Mouse (Mus musculus) CH12.LX (cell line): ENCODE results near the gene Bace1. TPM values are rescaled to one million over a fixed set of nuclear protein-coding genes. Genes with fewer than 3 reads are reported as not detected.

Source experiments
- DNase-seq: peaks from one replicate; pipeline ENCODE4 v3.0.0-alpha.2; 2013; ENCODE audit errors: extremely low read depth
- H3K27ac ChIP-seq: 2 replicates; pipeline ENCODE4 v1.5.1; 2012; ENCODE audit warnings: low read depth, mild to moderate bottlenecking, control low read depth, moderate library complexity; ENCODE audit not compliant: insufficient read depth
- H3K27me3 ChIP-seq: replicated peaks from 2 replicates; pipeline ENCODE3; 2012; ENCODE audit warnings: inconsistent platforms
- H3K36me3 ChIP-seq, 2 experiments: replicated peaks in 1 of 2; 2 replicates each; pipeline versions ENCODE3 to v1.6.1; 2012; ENCODE audit warnings: inconsistent platforms in 1 of 2, low read length in 1 of 2, mild to moderate bottlenecking in 1 of 2, mixed read lengths in 1 of 2, moderate library complexity in 1 of 2; ENCODE audit not compliant: control insufficient read depth in 1 of 2, insufficient read depth in 1 of 2
- H3K4me1 ChIP-seq, 2 experiments: 2 replicates each; pipeline ENCODE4 v1.6.1; 2012; ENCODE audit warnings: inconsistent platforms in 1 of 2, moderate library complexity in 1 of 2; ENCODE audit not compliant: insufficient read depth in 2 of 2, control insufficient read depth in 1 of 2
- H3K4me2 ChIP-seq: 2 replicates; pipeline ENCODE4 v1.6.1; 2012; ENCODE audit warnings: low read depth, mild to moderate bottlenecking, control low read depth; ENCODE audit not compliant: poor library complexity, insufficient read depth, severe bottlenecking
- H3K4me3 ChIP-seq, 3 experiments: fragments of 150-350 bp in 1 of 3; sonication (generic) in 1 of 3; replicated peaks in 1 of 3; 2 replicates each; pipeline versions ENCODE3 to v1.5.1; 2011 to 2012; ENCODE audit warnings: low read depth in 2 of 3, low read length in 2 of 3, mild to moderate bottlenecking in 2 of 3, moderate library complexity in 2 of 3, control low read depth in 1 of 3, improper control_type of control experiment in 1 of 3, inconsistent platforms in 1 of 3, mixed read lengths in 1 of 3; ENCODE audit not compliant: poor library complexity in 1 of 3
- H3K79me2 ChIP-seq: replicated peaks from 2 replicates; pipeline ENCODE4 v1.6.1; 2012; ENCODE audit warnings: mild to moderate bottlenecking, moderate library complexity; ENCODE audit not compliant: control insufficient read depth, poor library complexity, insufficient read depth, severe bottlenecking; ENCODE audit errors: extremely low read depth
- H3K9ac ChIP-seq: 2 replicates; pipeline ENCODE4 v1.6.1; 2012; ENCODE audit warnings: low read depth, mild to moderate bottlenecking, control low read depth, moderate library complexity; ENCODE audit not compliant: insufficient read depth
- H3K9me3 ChIP-seq: replicated peaks from 2 replicates; pipeline ENCODE3; 2012; ENCODE audit warnings: low read length, inconsistent platforms, mixed read lengths
- GABPA ChIP-seq: IDR thresholded peaks from 2 replicates; pipeline ENCODE4 v1.6.1; 2012; ENCODE audit warnings: low read depth, low read length, improper control_type of control experiment, inconsistent platforms; ENCODE audit not compliant: insufficient replicate concordance
- MAFK ChIP-seq: IDR thresholded peaks from 2 replicates; pipeline ENCODE4 v1.6.1; 2011; ENCODE audit warnings: low read length, improper control_type of control experiment; ENCODE audit not compliant: insufficient replicate concordance
- MAX ChIP-seq: IDR thresholded peaks from 2 replicates; pipeline ENCODE4 v1.6.1; 2011; ENCODE audit warnings: low read length, improper control_type of control experiment
- MAZ ChIP-seq: IDR thresholded peaks from 2 replicates; pipeline ENCODE4 v1.6.1; 2012; ENCODE audit warnings: low read depth, mild to moderate bottlenecking, inconsistent platforms, low read length, improper control_type of control experiment, moderate library complexity
- MYC ChIP-seq: IDR thresholded peaks from 2 replicates; pipeline ENCODE4 v1.6.1; 2011; ENCODE audit warnings: low read depth, mild to moderate bottlenecking, improper control_type of control experiment, low read length
- NRF1 ChIP-seq: IDR thresholded peaks from 2 replicates; pipeline ENCODE4 v1.6.1; 2014; ENCODE audit warnings: low read depth, mild to moderate bottlenecking, inconsistent platforms, low read length, improper control_type of control experiment, moderate library complexity
- RAD21 ChIP-seq: IDR thresholded peaks from 2 replicates; pipeline ENCODE4 v1.6.1; 2011; ENCODE audit warnings: low read depth, mild to moderate bottlenecking, low read length, improper control_type of control experiment, moderate library complexity
- TBP ChIP-seq: conservative IDR thresholded peaks from 2 replicates; pipeline ENCODE4 v1.6.1; 2011; ENCODE audit warnings: low read depth, low read length, improper control_type of control experiment
- USF1 ChIP-seq: IDR thresholded peaks from 2 replicates; pipeline ENCODE4 v1.6.1; 2014; ENCODE audit warnings: low read depth, mild to moderate bottlenecking, inconsistent platforms, low read length, improper control_type of control experiment
- ZC3H11A ChIP-seq: IDR thresholded peaks from 2 replicates; pipeline ENCODE4 v1.6.1; 2012; ENCODE audit warnings: low read depth, mild to moderate bottlenecking, inconsistent platforms, low read length, improper control_type of control experiment
- dilution Hi-C: fragments of 300-500 bp; cut with MboI; formaldehyde crosslinking; loops from 2 replicates; pipeline ENCODE4 v1.14.3; 2020; ENCODE audit warnings: low sequenced_read_pairs; ENCODE audit not compliant: extremely low pct_unique_long_range_greater_than_20kb, extremely low pct_ligation_motif_present
- in situ Hi-C: fragments of 300-500 bp; cut with MboI; formaldehyde crosslinking; loops from 3 replicates; pipeline ENCODE4 v1.14.3; 2019; ENCODE audit warnings: low sequenced_read_pairs, low pct_ligation_motif_present, low pct_unique_long_range_greater_than_20kb, mixed read lengths
- polyA plus RNA-seq: library from polyadenylated mRNA; unstranded; fragments of >175 nt; gene quantifications from 2 replicates; pipeline ENCODE4 v1.2.1, GENCODE M21; 2012; ENCODE audit warnings: low read depth; ENCODE audit not compliant: insufficient read length
- total RNA-seq, 2 experiments: library from RNA; depleted of rRNA; stranded (reverse); fragments of 300-350 nt in 1 of 2; fragments of >200 nt in 1 of 2; gene quantifications; 2 replicates each; pipeline ENCODE4 v1.2.3; 2012 to 2014

Bace1 gene
- total RNA-seq (2012; rRNA removed) (0.30 and 0.34 TPM in 2 replicates), total RNA-seq (2014; rRNA removed) (not detected in 2 replicates), polyA plus RNA-seq (1.5 and 1.8 TPM in 2 replicates)

DNA sequence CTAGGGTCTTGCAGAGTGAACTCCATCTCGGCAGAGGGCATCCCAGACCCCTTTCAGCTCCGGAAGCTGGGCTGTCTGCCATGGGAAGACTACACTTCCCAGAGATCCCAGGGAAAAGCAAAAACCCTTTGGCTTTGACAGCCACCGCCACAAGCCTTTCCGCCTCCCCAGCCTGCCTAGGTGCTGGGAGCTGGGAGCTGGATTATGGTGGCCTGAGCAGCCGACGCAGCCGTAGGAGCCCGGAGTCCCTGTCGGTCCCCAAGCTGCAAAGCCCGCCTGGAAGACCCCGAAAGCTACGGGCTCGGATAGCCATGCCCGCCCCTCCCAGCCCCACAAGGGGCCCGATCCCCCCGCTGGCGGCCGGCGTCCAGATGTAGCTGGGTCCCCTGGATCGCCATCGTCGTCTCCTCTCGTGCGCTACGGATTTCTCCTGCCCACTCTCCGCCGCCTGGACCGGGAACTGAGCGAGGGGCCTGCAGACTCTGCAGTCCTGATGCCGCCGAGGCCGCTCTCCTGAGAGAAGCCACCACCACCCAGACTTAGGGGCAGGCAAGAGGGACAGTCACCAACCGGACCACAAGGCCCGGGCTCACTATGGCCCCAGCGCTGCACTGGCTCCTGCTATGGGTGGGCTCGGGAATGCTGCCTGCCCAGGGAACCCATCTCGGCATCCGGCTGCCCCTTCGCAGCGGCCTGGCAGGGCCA lies at the start of gene Bace1:
Gene Bace1, plus strand, starts transcription at position 147 of the 705 bp plus-strand sequence.
- TF ChIP-seq MAFK (no peak), NRF1 (no peak)
- Histone ChIP-seq H3K27ac (no peak within 1 kb of the TSS), H3K9me3 (no peaks in the 10 kb centered on the region), H3K79me2 (no peaks in the 10 kb centered on the region), H3K36me3 (no peaks in the 10 kb centered on the region), H3K4me1 (peaks cover 2 to 3% of the 10 kb centered on the region in 2 experiments; a peak in 2 of 4 replicates), H3K4me2 (no peak within 1 kb of the TSS), H3K27me3 (peaks cover 6% of the 10 kb centered on the region), H3K4me3 (no peak within 1 kb of the TSS), H3K9ac (no peak within 1 kb of the TSS)
- dilution Hi-C loops (no loop called here), in situ Hi-C loops (no loop called here)
- no peak for DNase-seq

DNA sequence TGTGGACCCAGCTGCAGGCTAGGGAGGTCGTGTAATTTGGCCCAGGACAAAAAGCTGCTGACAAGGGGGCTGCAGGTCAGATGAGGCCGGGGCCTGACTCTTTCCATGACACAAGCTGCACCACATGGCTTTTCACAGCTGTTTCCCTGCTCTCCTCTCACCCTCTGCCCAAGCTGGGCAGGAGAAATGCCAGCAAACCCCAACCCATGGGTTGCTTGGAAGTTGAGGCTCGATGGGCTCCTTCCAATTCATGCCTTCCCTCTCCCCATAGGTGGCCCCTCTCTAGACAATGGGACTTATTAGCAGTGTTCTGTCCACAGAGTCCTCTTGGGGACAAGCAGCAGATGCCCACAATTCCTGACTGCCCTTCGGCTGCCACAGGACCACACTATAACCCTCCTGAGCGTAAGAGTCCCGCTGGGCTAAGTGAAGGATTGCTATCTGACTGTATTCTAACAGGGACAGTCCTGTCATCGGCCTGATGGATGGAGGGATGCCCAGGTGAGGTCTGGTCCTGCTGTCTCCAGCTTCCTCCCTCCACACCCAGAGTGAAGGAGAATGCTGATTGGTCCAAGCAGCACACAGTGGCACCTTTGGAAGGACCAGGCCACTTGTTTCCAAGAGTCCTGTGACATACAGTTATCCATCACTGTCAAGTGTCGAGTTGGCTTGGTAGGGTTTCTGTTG lies 46.8 kb upstream of the Bace1 start:
- Histone ChIP-seq H3K27ac (no peak overlapping the region), H3K27me3 (no peaks in the 10 kb centered on the region), H3K4me1 (peaks cover 0 to 11% of the 10 kb centered on the region in 2 experiments; a peak in 2 of 4 replicates), H3K9ac (no peak overlapping the region), H3K36me3 (peaks cover 34 to 90% of the 10 kb centered on the region in 2 experiments), H3K9me3 (no peaks in the 10 kb centered on the region), H3K4me2 (no peak overlapping the region), H3K4me3 (no peak overlapping the region), H3K79me2 (no peaks in the 10 kb centered on the region)
- in situ Hi-C loops (no loop called here), dilution Hi-C loops (no loop called here)
- DNase-seq, result no peak
- TF ChIP-seq TBP, result no peak

DNA sequence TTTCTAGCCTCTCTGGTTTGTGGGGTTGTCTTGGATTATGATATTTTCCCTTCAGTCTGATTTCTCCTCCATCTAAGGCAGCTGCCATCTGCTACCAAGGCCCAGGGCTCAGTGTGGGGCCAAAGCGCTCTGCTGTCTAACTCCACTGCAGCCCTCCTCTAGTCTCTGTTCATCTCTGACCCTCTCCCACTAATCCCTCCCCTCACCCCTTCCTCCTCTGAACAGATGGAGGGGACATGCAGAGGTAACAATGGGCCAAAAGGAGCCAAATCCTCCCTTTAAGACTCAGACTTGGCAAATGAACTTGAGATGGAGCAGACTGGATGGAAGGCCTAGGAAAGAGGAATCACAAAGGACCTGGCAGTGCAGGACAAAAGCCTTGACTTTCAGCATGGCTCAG lies 46.1 kb upstream of the Bace1 start:
- Histone ChIP-seq H3K36me3 (peaks cover 30 to 86% of the 10 kb centered on the region in 2 experiments), H3K79me2 (no peaks in the 10 kb centered on the region), H3K4me3 (no peak overlapping the region), H3K4me1 (peaks cover 0 to 11% of the 10 kb centered on the region in 2 experiments; a peak in 2 of 4 replicates), H3K9ac (no peak overlapping the region), H3K9me3 (no peaks in the 10 kb centered on the region), H3K27ac (no peak overlapping the region), H3K27me3 (no peaks in the 10 kb centered on the region), H3K4me2 (no peak overlapping the region)
- dilution Hi-C loops, result no loop called here
- in situ Hi-C loops, result no loop called here
- DNase-seq, result no peak
- TF ChIP-seq MAX (no peak), GABPA (no peak), MAZ (no peak), ZC3H11A (no peak), MYC (no peak), RAD21 (no peak), USF1 (no peak)
